Mouse (Mus musculus) layer of hippocampus, adult 8-10 months (tissue): Measurements from ENCODE around the gene Olfr24. TPM values are rescaled to one million over a fixed set of nuclear protein-coding genes. Genes with fewer than 3 reads are reported as not detected.
"Not testable (repeated sequence)": the region's sequence is repeated elsewhere in the genome, so short reads cannot be mapped to it uniquely, and the experiment has no call there.

Experiments
- DNase-seq, 2 experiments: peaks; one replicate each; pipeline ENCODE4 v3.0.0; 2022; ENCODE audit warnings: low spot score in 2 of 2
- total RNA-seq, 4 experiments: library from RNA; stranded (reverse); gene quantifications; 2 replicates each; pipeline ENCODE4 v1.2.4; 2022

Gene Olfr24
- total RNA-seq, result not detected

DNA sequence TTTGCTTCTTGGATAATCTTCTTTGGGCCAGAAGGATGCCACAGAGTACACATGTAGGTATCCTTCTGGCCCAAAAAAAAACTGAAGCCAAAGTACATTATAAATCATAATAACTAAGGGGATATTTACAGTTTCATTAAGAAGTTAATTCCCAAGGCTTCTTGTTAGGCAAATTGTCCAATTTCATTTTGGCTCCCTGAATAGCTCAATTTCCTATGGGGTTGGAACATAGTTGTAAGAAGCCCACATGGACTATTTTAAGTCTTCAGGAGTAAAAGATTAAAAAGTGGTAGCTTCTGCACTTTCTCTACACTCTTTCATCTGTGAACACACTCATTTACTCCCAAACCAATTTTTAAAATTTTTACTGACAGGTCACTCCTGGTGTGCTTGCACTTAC, at the start of gene Olfr24:
Gene Olfr24 (minus strand): TSS at position 101 of the 400 bp plus-strand sequence.
- DNase-seq, result no peak

DNA sequence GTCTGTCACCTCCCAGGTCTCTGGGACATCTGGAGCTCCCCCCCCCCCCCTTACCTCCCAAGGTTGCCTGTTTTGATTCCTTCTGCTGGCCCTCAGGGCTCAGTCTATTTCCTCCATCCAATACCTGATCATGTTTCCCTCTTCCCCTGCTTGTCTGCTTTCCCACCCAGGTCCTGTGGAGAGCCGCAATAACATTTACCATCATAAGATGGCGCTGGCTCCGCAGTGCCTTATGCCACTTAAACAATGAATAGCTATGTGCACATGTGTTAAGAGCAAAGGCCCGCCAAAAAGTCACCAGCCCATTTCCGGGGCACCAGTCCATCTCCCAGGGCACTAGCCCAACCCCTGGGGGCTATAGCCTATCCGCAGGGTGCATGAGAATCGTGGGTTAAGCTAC, 21.5 kb upstream of the Olfr24 start:
- DNase-seq, result no peak

DNA sequence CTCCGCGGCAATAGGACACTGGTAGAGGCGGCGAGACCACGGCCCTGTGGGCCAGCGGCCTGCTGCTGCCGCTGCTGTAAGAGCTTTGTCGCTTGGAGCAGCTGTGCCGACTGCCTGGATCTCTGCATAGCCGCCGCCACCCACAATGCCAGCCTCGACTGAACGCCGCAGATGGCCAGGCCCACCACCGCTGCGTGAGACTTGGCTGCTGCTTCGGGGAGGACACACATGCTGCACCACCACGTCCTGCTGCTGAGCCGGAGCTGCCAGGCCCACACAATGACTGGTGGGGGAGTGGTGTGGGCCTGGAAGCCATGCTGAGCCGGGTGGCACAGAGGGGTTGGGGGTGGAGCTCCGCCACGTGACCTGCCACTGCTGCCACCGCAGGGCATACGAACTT, 15.7 kb upstream of the Olfr24 start:
- DNase-seq, result peak; percentile 18 to 28

DNA sequence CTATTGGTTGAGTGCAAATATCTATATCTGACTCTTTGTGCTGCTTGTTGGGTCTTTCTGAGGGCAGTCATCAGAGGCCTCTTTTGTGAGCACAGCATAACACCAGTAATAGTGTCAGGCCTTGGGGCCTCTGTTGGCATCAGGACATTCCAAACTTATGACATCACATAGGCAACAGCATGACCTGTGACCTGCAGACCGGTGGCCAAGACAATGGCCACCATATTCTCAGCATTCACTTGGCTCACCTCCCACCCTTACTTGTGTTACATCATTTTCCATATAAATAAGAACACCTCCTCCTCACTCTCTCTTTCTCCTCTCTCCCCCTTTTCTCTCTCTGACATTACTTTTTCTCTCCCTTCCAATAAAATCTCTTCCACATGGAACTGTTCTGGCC, 15.2 kb upstream of the Olfr24 start:
- DNase-seq, result no peak

DNA sequence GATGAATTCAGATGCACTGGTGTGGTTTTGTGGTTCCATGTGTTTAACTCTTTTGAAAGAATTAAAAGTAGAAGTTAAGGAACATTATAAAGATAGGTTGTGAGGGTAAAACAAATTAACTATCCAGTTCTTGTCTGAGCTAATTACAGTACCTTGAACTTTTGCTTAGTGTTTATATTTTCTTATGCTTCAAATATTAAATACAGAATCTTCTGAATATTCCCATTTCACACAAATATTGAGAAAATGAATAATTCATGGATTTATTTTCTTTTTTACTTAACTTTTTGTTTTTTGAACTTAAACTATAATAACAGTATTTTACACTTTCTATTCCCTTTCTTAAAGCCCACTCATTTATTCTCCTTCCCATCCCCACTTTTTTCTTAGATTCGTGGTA, 8.2 kb downstream of the Olfr24 start:
- no peak for DNase-seq

DNA sequence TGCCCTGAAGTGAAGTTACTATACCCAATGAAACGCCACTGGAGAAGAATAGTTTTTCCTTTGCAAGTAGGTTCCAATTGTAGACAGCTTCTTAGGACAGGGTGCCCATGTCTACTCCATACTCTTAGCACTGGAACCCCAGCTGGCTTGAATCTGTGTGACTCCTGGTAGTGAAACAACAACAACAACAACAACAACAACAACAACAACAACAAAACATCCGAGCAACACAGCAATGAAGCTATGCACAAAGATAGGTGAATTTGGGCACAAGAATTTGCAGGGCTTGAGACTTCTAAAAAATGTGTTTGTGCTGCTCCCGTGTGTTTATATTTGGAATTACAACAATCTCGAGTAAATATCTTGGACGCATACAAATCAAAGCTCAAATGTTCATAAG, 19.2 kb downstream of the Olfr24 start:
- no peak for DNase-seq

DNA sequence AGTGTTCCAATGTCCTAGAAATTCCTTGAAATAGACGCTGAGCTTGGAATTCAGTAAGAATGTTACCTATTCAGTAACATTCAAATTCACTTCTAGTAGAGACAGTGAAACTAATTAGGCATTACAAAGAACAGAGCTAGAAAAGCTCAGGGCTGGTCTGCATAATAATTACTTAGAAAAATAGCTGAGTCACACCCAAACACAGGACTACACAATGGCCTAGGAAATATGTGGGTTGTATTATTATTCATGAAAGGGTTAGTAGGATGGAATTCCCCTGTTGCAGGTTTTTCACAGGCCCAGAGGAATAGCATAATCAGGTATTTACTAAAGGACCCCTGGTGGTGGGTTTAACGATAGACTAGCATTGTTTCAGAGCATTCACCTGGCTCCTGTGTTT, 29.6 kb downstream of the Olfr24 start:
- DNase-seq, result not testable (repeated sequence)

DNA sequence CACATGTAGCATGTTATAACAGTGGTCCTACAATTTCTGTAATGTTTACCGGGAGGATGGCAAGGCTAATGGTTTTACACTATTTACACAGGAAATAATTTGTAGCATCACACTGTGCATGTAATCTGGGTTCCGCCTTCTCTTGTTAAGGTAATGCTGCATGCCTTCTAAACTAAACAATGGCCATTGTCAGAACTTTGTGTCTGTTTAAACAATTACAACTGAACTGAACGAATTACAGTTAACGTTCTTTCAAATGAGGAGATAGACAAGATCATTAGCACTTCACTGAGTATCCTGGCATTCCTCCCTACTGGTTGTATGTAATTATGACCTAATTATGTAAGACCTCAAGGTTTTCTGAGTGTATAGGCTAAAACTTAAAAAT, 41.1 kb downstream of the Olfr24 start:
- DNase-seq, result no peak

DNA sequence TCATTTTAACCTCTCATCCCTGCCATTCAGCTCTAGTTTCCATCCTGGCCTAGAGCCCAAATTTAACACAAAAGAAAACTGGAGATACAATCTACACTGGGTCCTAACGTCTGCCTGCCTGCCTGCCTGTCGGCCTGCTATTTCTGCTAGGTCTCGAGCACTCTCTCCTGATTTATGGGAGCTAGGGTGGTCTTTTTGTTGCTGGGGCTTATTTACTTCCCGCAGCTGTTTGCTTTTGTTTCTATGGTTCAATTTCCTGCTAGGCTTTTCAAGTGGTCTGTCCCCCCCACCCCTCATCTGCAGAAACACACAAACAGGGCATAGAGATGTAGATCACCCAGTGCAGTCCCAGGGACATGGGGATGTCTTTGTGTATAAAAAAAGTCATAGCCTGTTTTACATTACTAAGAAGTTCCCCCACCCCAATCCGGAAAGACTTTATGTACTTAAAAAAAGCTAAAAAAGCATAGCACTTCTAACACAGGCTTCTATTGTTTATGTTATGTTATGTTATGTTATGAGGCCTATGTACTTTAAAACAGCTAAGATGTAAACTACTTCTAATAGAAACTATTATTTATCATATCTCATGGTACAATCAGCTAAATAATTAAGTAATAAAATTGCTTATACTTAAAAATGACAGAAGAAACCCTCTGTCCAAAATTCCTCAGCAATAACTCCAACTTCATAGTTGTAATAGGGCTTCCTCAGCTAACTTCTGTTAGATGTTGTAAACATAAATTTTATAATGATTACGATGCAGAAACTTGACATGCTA, 41.7 kb downstream of the Olfr24 start:
- no peak for DNase-seq

DNA sequence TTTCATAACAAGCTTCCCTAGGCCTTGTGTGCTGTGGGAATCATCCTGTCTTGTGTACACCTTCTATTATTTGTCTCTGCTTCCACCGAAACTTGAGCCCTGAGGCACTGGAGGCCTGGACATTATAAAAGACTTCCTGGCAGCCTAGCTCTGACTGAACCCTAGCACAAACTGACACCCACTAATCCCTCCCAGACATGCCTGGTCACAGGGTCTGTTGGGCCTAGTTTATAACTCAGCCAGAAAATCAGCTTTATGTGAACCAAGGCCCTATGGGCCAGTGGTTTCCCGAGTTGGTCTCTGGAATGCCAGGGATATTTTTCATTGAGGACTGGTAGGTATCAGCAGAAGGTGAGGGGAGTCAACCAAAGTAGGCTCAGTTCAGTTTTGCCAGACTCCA, 42.8 kb downstream of the Olfr24 start:
- no peak for DNase-seq

DNA sequence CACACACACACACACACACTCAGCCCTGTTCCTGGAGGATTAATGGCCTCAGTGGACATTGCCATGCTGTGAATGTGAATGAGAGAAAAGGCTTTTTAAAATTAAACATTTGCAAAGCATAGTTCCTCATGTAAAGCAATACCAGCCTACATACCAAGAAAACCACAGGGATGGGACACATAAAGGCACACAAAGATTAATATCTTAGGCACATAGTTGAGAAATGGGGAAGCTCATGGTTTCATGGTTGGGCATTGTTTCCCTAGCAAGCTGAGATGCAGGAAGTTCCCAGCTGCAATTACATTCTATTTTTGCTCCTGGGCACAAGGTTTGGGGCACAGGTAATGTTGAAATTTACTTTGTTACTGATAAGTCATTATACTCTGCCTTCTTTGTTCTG, 58.2 kb downstream of the Olfr24 start:
- DNase-seq, result no peak

Other genes starting within 250 kb of the Olfr24 start
- gene Muc16, start 89.5 kb downstream of the Olfr24 start, total RNA-seq, result not detected
- gene Olfr828, start 55.5 kb upstream of the Olfr24 start, total RNA-seq, result not detected
- not detected for gene Olfr829, start 90.9 kb upstream of the Olfr24 start, total RNA-seq
- not detected for gene Olfr830, start 110.7 kb upstream of the Olfr24 start, total RNA-seq
- gene Olfr832, start 173.1 kb upstream of the Olfr24 start, total RNA-seq, result not detected
- gene Olfr834, start 224.0 kb upstream of the Olfr24 start, total RNA-seq, result not detected